Mouse (Mus musculus): ENCODE measurements around the gene Mark4. TPM values are rescaled to one million over a fixed set of nuclear protein-coding genes. Genes with fewer than 3 reads are reported as not detected.

Gene Mark4
- polyA plus RNA-seq, 1 experiment from 2014 or later, result 16.4 TPM

- Histone ChIP-seq H3K9me3 (ENCODE audit: control insufficient read depth, low read length) (no peaks in the 10 kb centered on the region), H3K4me1 (ENCODE audit: control insufficient read depth, insufficient read depth, low read length) (peaks cover 6% of the 10 kb centered on the region; the same call in 1 of the 2 replicates), H3K9ac (ENCODE audit: low read length) (no peak overlapping the region), H3K4me3 (ENCODE audit: low read depth, low read length) (no peak overlapping the region), H3K27ac (ENCODE audit: low read depth, low read length) (no peak overlapping the region), H3K4me2 (ENCODE audit: low read depth) (no peak overlapping the region), H3K27me3 (ENCODE audit: control insufficient read depth, insufficient read depth, low read length) (peaks cover 31% of the 10 kb centered on the region), H3K36me3 (ENCODE audit: control insufficient read depth, insufficient read depth, low read length) (no peaks in the 10 kb centered on the region)
- DNase-seq (ENCODE audit: low spot score) (no peak), ATAC-seq (ENCODE audit: insufficient read depth, low FRiP score, low TSS enrichment) (no peak)
- 28% methylated on average over 14 of the region's 14 CpGs for WGBS
These were observed 19.2 kb upstream of the Mark4 start for GRCm38 (mm10) chr7:19477624-19478384.

GRCm38 (mm10) chr7:19477084-19477483 lies 18.5 kb upstream of the Mark4 start:
- Histone ChIP-seq H3K4me1 (ENCODE audit: control insufficient read depth, insufficient read depth, low read length) (peaks cover 6% of the 10 kb centered on the region; the same call in 1 of the 2 replicates), H3K9ac (ENCODE audit: low read length) (no peak overlapping the region), H3K9me3 (ENCODE audit: control insufficient read depth, low read length) (no peaks in the 10 kb centered on the region), H3K36me3 (ENCODE audit: control insufficient read depth, insufficient read depth, low read length) (no peaks in the 10 kb centered on the region), H3K4me3 (ENCODE audit: low read depth, low read length) (no peak overlapping the region), H3K27me3 (ENCODE audit: control insufficient read depth, insufficient read depth, low read length) (peaks cover 38% of the 10 kb centered on the region), H3K27ac (ENCODE audit: low read depth, low read length) (no peak overlapping the region), H3K4me2 (ENCODE audit: low read depth) (no peak overlapping the region)
- ATAC-seq (ENCODE audit: insufficient read depth, low FRiP score, low TSS enrichment) (no peak), DNase-seq (ENCODE audit: low spot score) (no peak)
- 68% methylated on average over 2 of the region's 2 CpGs for WGBS

GRCm38 (mm10) chr7:19473875-19474443 lies 15.3 kb upstream of the Mark4 start:
- ATAC-seq (ENCODE audit: insufficient read depth, low FRiP score, low TSS enrichment) (peak; percentile 85), DNase-seq (ENCODE audit: low spot score) (peak; percentile 85)
- Histone ChIP-seq H3K4me3 (ENCODE audit: low read depth, low read length) (peak overlapping the region; percentile 49), H3K36me3 (ENCODE audit: control insufficient read depth, insufficient read depth, low read length) (no peaks in the 10 kb centered on the region), H3K9me3 (ENCODE audit: control insufficient read depth, low read length) (no peaks in the 10 kb centered on the region), H3K4me2 (ENCODE audit: low read depth) (peak overlapping the region; percentile 72), H3K27me3 (ENCODE audit: control insufficient read depth, insufficient read depth, low read length) (peaks cover 65% of the 10 kb centered on the region), H3K4me1 (ENCODE audit: control insufficient read depth, insufficient read depth, low read length) (peaks cover 6% of the 10 kb centered on the region; the same call in 1 of the 2 replicates), H3K27ac (ENCODE audit: low read depth, low read length) (no peak overlapping the region), H3K9ac (ENCODE audit: low read length) (peak overlapping the region; percentile 63)
- WGBS, result under 1% methylated on average over 71 of the region's 89 CpGs

GRCm38 (mm10) chr7:19472403-19472802 lies 13.8 kb upstream of the Mark4 start:
- H3K27ac ChIP-seq (ENCODE audit: low read depth, low read length), result no peak overlapping the region
- no peak for ATAC-seq (ENCODE audit: insufficient read depth, low FRiP score, low TSS enrichment)
- peaks cover 67% of the 10 kb centered on the region for H3K27me3 ChIP-seq (ENCODE audit: control insufficient read depth, insufficient read depth, low read length)
- no peak overlapping the region for H3K9ac ChIP-seq (ENCODE audit: low read length)
- no peaks in the 10 kb centered on the region for H3K9me3 ChIP-seq (ENCODE audit: control insufficient read depth, low read length)
- H3K4me1 ChIP-seq (ENCODE audit: control insufficient read depth, insufficient read depth, low read length), result peaks cover 4% of the 10 kb centered on the region; the same call in 1 of the 2 replicates
- no peak overlapping the region for H3K4me2 ChIP-seq (ENCODE audit: low read depth)
- H3K4me3 ChIP-seq (ENCODE audit: low read depth, low read length), result no peak overlapping the region
- no peaks in the 10 kb centered on the region for H3K36me3 ChIP-seq (ENCODE audit: control insufficient read depth, insufficient read depth, low read length)
- DNase-seq (ENCODE audit: low spot score), result no peak
- WGBS, result 49% methylated on average over 4 of the region's 4 CpGs

GRCm38 (mm10) chr7:19470308-19470707 lies 11.7 kb upstream of the Mark4 start:
- Histone ChIP-seq H3K9me3 (ENCODE audit: control insufficient read depth, low read length) (no peaks in the 10 kb centered on the region), H3K4me2 (ENCODE audit: low read depth) (no peak overlapping the region), H3K36me3 (ENCODE audit: control insufficient read depth, insufficient read depth, low read length) (no peaks in the 10 kb centered on the region), H3K27me3 (ENCODE audit: control insufficient read depth, insufficient read depth, low read length) (peaks cover 61% of the 10 kb centered on the region), H3K27ac (ENCODE audit: low read depth, low read length) (no peak overlapping the region), H3K9ac (ENCODE audit: low read length) (no peak overlapping the region), H3K4me3 (ENCODE audit: low read depth, low read length) (no peak overlapping the region), H3K4me1 (ENCODE audit: control insufficient read depth, insufficient read depth, low read length) (peaks cover 4% of the 10 kb centered on the region; the same call in 1 of the 2 replicates)
- ATAC-seq (ENCODE audit: insufficient read depth, low FRiP score, low TSS enrichment) (no peak), DNase-seq (ENCODE audit: low spot score) (no peak)
- WGBS, result 21% methylated on average over 14 of the region's 14 CpGs

- no peak for DNase-seq (ENCODE audit: low spot score)
These were observed 10.8 kb upstream of the Mark4 start for GRCm38 (mm10) chr7:19469404-19469803.

GRCm38 (mm10) chr7:19468279-19468678 lies 9.7 kb upstream of the Mark4 start:
- no peak overlapping the region for H3K4me3 ChIP-seq (ENCODE audit: low read depth, low read length)
- no peaks in the 10 kb centered on the region for H3K36me3 ChIP-seq (ENCODE audit: control insufficient read depth, insufficient read depth, low read length)
- H3K9ac ChIP-seq (ENCODE audit: low read length), result no peak overlapping the region
- H3K9me3 ChIP-seq (ENCODE audit: control insufficient read depth, low read length), result no peaks in the 10 kb centered on the region
- peaks cover 44% of the 10 kb centered on the region for H3K27me3 ChIP-seq (ENCODE audit: control insufficient read depth, insufficient read depth, low read length)
- H3K4me1 ChIP-seq (ENCODE audit: control insufficient read depth, insufficient read depth, low read length), result no peaks in the 10 kb centered on the region
- 73% methylated on average over 12 of the region's 12 CpGs for WGBS
- no peak overlapping the region for H3K27ac ChIP-seq (ENCODE audit: low read depth, low read length)
- H3K4me2 ChIP-seq (ENCODE audit: low read depth), result no peak overlapping the region
- no peak for ATAC-seq (ENCODE audit: insufficient read depth, low FRiP score, low TSS enrichment)
- no peak for DNase-seq (ENCODE audit: low spot score)

More at GRCm38 (mm10) chr7:19469404-19469803, 10.8 kb upstream of the Mark4 start:
- H3K9me3 ChIP-seq (ENCODE audit: control insufficient read depth, low read length), result no peaks in the 10 kb centered on the region
- 21% methylated on average over 23 of the region's 23 CpGs for WGBS
- no peak overlapping the region; the same call in 1 of the 2 replicates for H3K9ac ChIP-seq (ENCODE audit: low read length)
- H3K27ac ChIP-seq (ENCODE audit: low read depth, low read length), result no peak overlapping the region
- H3K36me3 ChIP-seq (ENCODE audit: control insufficient read depth, insufficient read depth, low read length), result no peaks in the 10 kb centered on the region
- ATAC-seq (ENCODE audit: insufficient read depth, low FRiP score, low TSS enrichment), result no peak
- peaks cover 55% of the 10 kb centered on the region for H3K27me3 ChIP-seq (ENCODE audit: control insufficient read depth, insufficient read depth, low read length)
- H3K4me2 ChIP-seq (ENCODE audit: low read depth), result no peak overlapping the region
- H3K4me3 ChIP-seq (ENCODE audit: low read depth, low read length), result no peak overlapping the region
- peaks cover 3% of the 10 kb centered on the region; the same call in 1 of the 2 replicates for H3K4me1 ChIP-seq (ENCODE audit: control insufficient read depth, insufficient read depth, low read length)

GRCm38 (mm10) chr7:19467638-19468037 lies 9.0 kb upstream of the Mark4 start:
- Histone ChIP-seq H3K27me3 (ENCODE audit: control insufficient read depth, insufficient read depth, low read length) (peaks cover 38% of the 10 kb centered on the region), H3K4me3 (ENCODE audit: low read depth, low read length) (no peak overlapping the region), H3K9me3 (ENCODE audit: control insufficient read depth, low read length) (no peaks in the 10 kb centered on the region), H3K27ac (ENCODE audit: low read depth, low read length) (no peak overlapping the region), H3K4me1 (ENCODE audit: control insufficient read depth, insufficient read depth, low read length) (no peaks in the 10 kb centered on the region), H3K36me3 (ENCODE audit: control insufficient read depth, insufficient read depth, low read length) (no peaks in the 10 kb centered on the region), H3K4me2 (ENCODE audit: low read depth) (no peak overlapping the region), H3K9ac (ENCODE audit: low read length) (no peak overlapping the region)
- ATAC-seq (ENCODE audit: insufficient read depth, low FRiP score, low TSS enrichment), result no peak
- 46% methylated on average over 6 of the region's 6 CpGs for WGBS
- DNase-seq (ENCODE audit: low spot score), result no peak

Data from neural tube, embryonic 11.5 days (tissue).